Mouse (Mus musculus): ENCODE measurements around the gene Tmem59.

DNA sequence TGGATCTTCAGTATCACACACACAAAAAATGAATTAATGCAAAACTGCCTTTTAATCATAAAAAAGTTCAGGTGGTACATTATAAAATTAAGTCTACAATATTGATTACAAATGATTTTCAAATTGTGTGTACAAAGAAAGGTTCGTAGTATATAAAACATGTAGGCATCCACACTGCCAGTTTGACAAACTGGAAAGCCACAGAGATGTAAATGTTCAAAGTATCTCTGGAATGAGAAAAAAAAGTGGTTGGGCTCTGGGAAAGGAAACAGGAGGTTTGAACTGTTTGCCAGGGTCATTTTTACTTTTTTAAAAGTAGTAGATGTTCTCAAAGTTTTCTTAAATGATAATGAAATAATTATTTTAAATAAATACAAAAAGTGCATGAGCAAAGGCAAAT is 67.8 kb downstream of the Tmem59 start:
- no peak for TF ChIP-seq CTCF (IDR thresholded peaks at IDR 0.05; ENCODE audit: low read depth, low read length)
- no peak for TF ChIP-seq GATA1 (IDR thresholded peaks at IDR 0.05; ENCODE audit: borderline replicate concordance, low read length)
